10 mouse cellular contexts compared by ENCODE assay signal in genomic region chr13:76018844-76019400, GRCm38 (mm10). TPM values are rescaled to one million over a fixed set of nuclear protein-coding genes. Genes with fewer than 3 reads are reported as not detected.
A peak's percentile ranks its signal among the peaks of the same experiment; 100 is the strongest.
DNase-seq lines count a peak whose midpoint lies in the region; ATAC-seq and TF ChIP-seq lines count a peak whose summit lies in the region.
"Had no signal": no experiment of that assay in that cellular context is flagged by ENCODE, and none has a peak within 500 bp of the region (broad histone marks: within the 10 kb centered on the region; RNA-seq: fewer than 3 reads in every experiment).

No protein-coding gene starts in this region.

- DNase-seq in heart, adult 2 months = no peak
- no peak for DNase-seq in heart, postnatal 4 days
- no peak for DNase-seq in G1E (ENCODE audit: low spot score)
- DNase-seq in left cerebral cortex, adult 11 months (ENCODE audit: low spot score) = no peak
- DNase-seq in left cerebral cortex, postnatal 14 days (ENCODE audit: low spot score in 2 of 2) = no peak

- peaks cover 1% of the 10 kb centered on the region for H3K4me1 ChIP-seq in heart, adult 2 months (ENCODE audit: control insufficient read depth, insufficient read depth, low read length)
- H3K4me1 ChIP-seq in G1E (ENCODE audit: insufficient read depth, low read depth, low read length) = peaks cover 2% of the 10 kb centered on the region
- peaks cover 5% of the 10 kb centered on the region for H3K4me1 ChIP-seq in forebrain, embryonic 16.5 days (replicated peaks; ENCODE audit: control insufficient read depth, insufficient read depth, low read length)
- peaks cover 5% of the 10 kb centered on the region for H3K4me1 ChIP-seq in limb, embryonic 15.5 days
- peaks cover 3% of the 10 kb centered on the region; the same call in 1 of the 2 replicates for H3K4me1 ChIP-seq in small intestine, adult 2 months (ENCODE audit: control insufficient read depth, insufficient read depth, insufficient read length, low read length)

- peak overlapping the region; percentile 91 for H3K4me3 ChIP-seq in heart, adult 2 months
- H3K4me3 ChIP-seq in G1E (ENCODE audit: low read depth, low read length) = peak overlapping the region; percentile 82
- peak overlapping the region; percentile 54 for H3K4me3 ChIP-seq in forebrain, embryonic 16.5 days (replicated peaks; ENCODE audit: low read length)
- H3K4me3 ChIP-seq in limb, embryonic 15.5 days = peak overlapping the region; percentile 56
- H3K4me3 ChIP-seq in small intestine, adult 2 months (ENCODE audit: low read depth, low read length) = peak overlapping the region; percentile 73

- 40% methylated on average over 5 of the region's 5 CpGs for WGBS in heart, adult 2 months
- WGBS in forebrain, embryonic 16.5 days = 43% methylated on average over 5 of the region's 5 CpGs
- WGBS in limb, embryonic 15.5 days = 42% methylated on average over 5 of the region's 5 CpGs
- WGBS in small intestine, adult 2 months = 18% methylated on average over 5 of the region's 5 CpGs

- no peaks in the 10 kb centered on the region for H3K27me3 ChIP-seq in heart, adult 2 months (ENCODE audit: control insufficient read depth, insufficient read depth, low read length)
- no peaks in the 10 kb centered on the region for H3K27me3 ChIP-seq in G1E (ENCODE audit: insufficient read depth, low read length)
- H3K27me3 ChIP-seq in forebrain, embryonic 16.5 days (replicated peaks; ENCODE audit: control insufficient read depth, insufficient read depth, low read length) = no peaks in the 10 kb centered on the region
- H3K27me3 ChIP-seq in limb, embryonic 15.5 days = no peaks in the 10 kb centered on the region
- H3K27me3 ChIP-seq in small intestine, adult 2 months (ENCODE audit: control insufficient read depth, insufficient read depth, low read length) = no peaks in the 10 kb centered on the region

- no peaks in the 10 kb centered on the region for H3K79me2 ChIP-seq in heart, adult 2 months (replicated peaks; ENCODE audit: control insufficient read depth, insufficient read depth, low read length)

- no peak for ATAC-seq in G1E (ENCODE audit: extremely low read depth, insufficient number of reproducible peaks, low FRiP score, poor library complexity, severe bottlenecking)
- ATAC-seq in forebrain, embryonic 16.5 days = peak; percentile 54
- ATAC-seq in limb, embryonic 15.5 days (ENCODE audit: insufficient number of reproducible peaks, low FRiP score, low TSS enrichment, low read depth) = no peak; the same call in 1 of the 2 replicates

- TF ChIP-seq EP300 in heart, adult 2 months (IDR thresholded peaks at IDR 0.05; ENCODE audit: insufficient read depth, low read depth, low read length) = no peak

- H3K4me2 ChIP-seq in forebrain, embryonic 16.5 days (ENCODE audit: low read length) = peak overlapping the region; percentile 59
- peak overlapping the region; percentile 59 for H3K4me2 ChIP-seq in limb, embryonic 15.5 days

- no peak for TF ChIP-seq CTCF in heart, adult 2 months (IDR thresholded peaks at IDR 0.05)
- TF ChIP-seq CTCF in G1E (IDR thresholded peaks at IDR 0.05; ENCODE audit: low read depth, low read length) = no peak
- no peak for TF ChIP-seq CTCF in small intestine, adult 2 months (IDR thresholded peaks at IDR 0.05; ENCODE audit: extremely low read depth, insufficient read length, insufficient replicate concordance, low read depth, low read length)

- no peak for TF ChIP-seq POLR2A in heart, adult 2 months (IDR thresholded peaks at IDR 0.05; ENCODE audit: insufficient read depth, low read depth, low read length)
- no peak for TF ChIP-seq POLR2A in small intestine, adult 2 months (IDR thresholded peaks at IDR 0.05; ENCODE audit: low read depth, low read length)

- H3K9me3 ChIP-seq in G1E (replicated peaks) = no peaks in the 10 kb centered on the region
- H3K9me3 ChIP-seq in forebrain, embryonic 16.5 days (ENCODE audit: control insufficient read depth, low read length) = no peaks in the 10 kb centered on the region
- H3K9me3 ChIP-seq in limb, embryonic 15.5 days = no peaks in the 10 kb centered on the region

- H3K9ac ChIP-seq in heart, adult 2 months (ENCODE audit: low read depth, low read length) = no peak overlapping the region
- peak overlapping the region; percentile 22; the same call in 1 of the 2 replicates for H3K9ac ChIP-seq in forebrain, embryonic 16.5 days (replicated peaks; ENCODE audit: low read depth, low read length)
- no peak overlapping the region for H3K9ac ChIP-seq in limb, embryonic 15.5 days

- H3K36me3 ChIP-seq in heart, adult 2 months (ENCODE audit: control insufficient read depth, insufficient read depth, low read length) = peaks cover 3% of the 10 kb centered on the region; the same call in 1 of the 2 replicates
- no peaks in the 10 kb centered on the region for H3K36me3 ChIP-seq in G1E (replicated peaks)
- H3K36me3 ChIP-seq in forebrain, embryonic 16.5 days (ENCODE audit: control insufficient read depth, insufficient read depth) = no peaks in the 10 kb centered on the region
- H3K36me3 ChIP-seq in limb, embryonic 15.5 days = no peaks in the 10 kb centered on the region
- 0 out of 2 replicates have a peak, but pooled peaks cover 1% of the 10 kb centered on the region for H3K36me3 ChIP-seq in small intestine, adult 2 months (ENCODE audit: control insufficient read depth, insufficient read depth, low read length)

- H3K27ac ChIP-seq in heart, adult 2 months = peak overlapping the region; percentile 97
- no peak overlapping the region for H3K27ac ChIP-seq in forebrain, embryonic 16.5 days (ENCODE audit: low read length)
- peak overlapping the region; percentile 94 for H3K27ac ChIP-seq in limb, embryonic 15.5 days
- peak overlapping the region; percentile 85 for H3K27ac ChIP-seq in small intestine, adult 2 months (ENCODE audit: insufficient read depth, low read depth, low read length)

- intact Hi-C loops in heart, adult 2 months (cut with DNase I) = loop anchor here (1.0 to 2.0 kb wide), 2 partner anchors 76 to 80 kb away; partner anchors contain the start of genes Arsk, Rhobtb3 and Ttc37
- intact Hi-C loops in left cerebral cortex, postnatal 14 days (cut with DNase I) = loop anchor here (1.0 kb wide), 1 partner anchor 76 kb away; the partner anchor contains the start of gene Rhobtb3

RNA-seq across cellular contexts. Expression of gene Rfesd, which starts 0.4 kb away (rescaled TPM):
- total RNA-seq in heart, adult 2 months (2021) = 10 to 100 TPM; 10.9 to 14.9 TPM
- polyA plus RNA-seq in heart, adult 2 months (2012; rRNA removed) = 4.4 and 8.4 TPM in 2 replicates
- 1 to 10 TPM; 8.1 to 9.3 TPM for total RNA-seq in heart, postnatal 4 days (2021)
- 29.0 and 29.1 TPM in 2 replicates for total RNA-seq in G1E (2014; fragmentation: Nextera tagmentation)
- total RNA-seq in G1E (2017) = 17.8 and 29.5 TPM in 2 replicates
- polyA plus RNA-seq in G1E (2012) = 1.3 and 3.3 TPM in 2 replicates
- polyA plus RNA-seq in forebrain, embryonic 16.5 days (2015; fragmentation: Nextera tagmentation; extraction: Ambion mirVana) = 16.7 and 20.2 TPM in 2 replicates
- 20.3 and 22.4 TPM in 2 replicates for polyA plus RNA-seq in limb, embryonic 15.5 days (2015; fragmentation: Nextera tagmentation; extraction: Ambion mirVana)
- polyA plus RNA-seq in small intestine, adult 2 months (2012; rRNA removed) = 1.5 and 2.0 TPM in 2 replicates
- 10 to 100 TPM; 15.8 to 16.3 TPM for total RNA-seq in left cerebral cortex, postnatal 14 days (2021)

RNA-seq across cellular contexts. Expression of gene Gpr150, which starts 37.9 kb away (rescaled TPM):
- not detected for total RNA-seq in heart, adult 2 months (2021)
- not detected in 2 replicates for polyA plus RNA-seq in heart, adult 2 months (2012; rRNA removed)
- total RNA-seq in heart, postnatal 4 days (2021) = not detected
- total RNA-seq in G1E (2014; fragmentation: Nextera tagmentation) (not detected in 2 replicates), G1E (2017) (0.05 TPM in 1 of 2 replicates, not detected in the other)
- polyA plus RNA-seq in G1E (2012) = not detected in 2 replicates
- polyA plus RNA-seq in forebrain, embryonic 16.5 days (2015; fragmentation: Nextera tagmentation; extraction: Ambion mirVana) = 1.5 and 1.8 TPM in 2 replicates
- 0.09 and 0.10 TPM in 2 replicates for polyA plus RNA-seq in limb, embryonic 15.5 days (2015; fragmentation: Nextera tagmentation; extraction: Ambion mirVana)
- polyA plus RNA-seq in small intestine, adult 2 months (2012; rRNA removed) = 0.05 TPM in 1 of 2 replicates, not detected in the other
- total RNA-seq in left cerebral cortex, postnatal 14 days (2021) = 1 to 10 TPM; 1.7 to 3.0 TPM
- total RNA-seq: heart, postnatal 14 days had no signal

RNA-seq across cellular contexts. Expression of gene Spata9, which starts 52.0 kb away (rescaled TPM):
- total RNA-seq in heart, adult 2 months (2021) = not detected
- not detected in 2 replicates for polyA plus RNA-seq in heart, adult 2 months (2012; rRNA removed)
- total RNA-seq in heart, postnatal 4 days (2021) = under 1 TPM in 1 of 2 experiments, not detected in 1; 0.29 TPM
- total RNA-seq in G1E (2014; fragmentation: Nextera tagmentation) = not detected in 2 replicates
- total RNA-seq in G1E (2017) = 0.93 TPM in 1 of 2 replicates, not detected in the other
- not detected in 2 replicates for polyA plus RNA-seq in G1E (2012)
- 1.8 and 2.6 TPM in 2 replicates for polyA plus RNA-seq in forebrain, embryonic 16.5 days (2015; fragmentation: Nextera tagmentation; extraction: Ambion mirVana)
- polyA plus RNA-seq in limb, embryonic 15.5 days (2015; fragmentation: Nextera tagmentation; extraction: Ambion mirVana) = 0.45 and 0.70 TPM in 2 replicates
- polyA plus RNA-seq in small intestine, adult 2 months (2012; rRNA removed) = not detected in 2 replicates
- total RNA-seq in left cerebral cortex, postnatal 14 days (2021) = not detected
- total RNA-seq: ES-E14; heart, postnatal 14 days had no signal
